Mouse (Mus musculus) embryonic fibroblast, embryonic 13.5 days (primary cell): Measurements from ENCODE around the gene Cd72.

Experiments
- CTCF ChIP-seq: IDR thresholded peaks from 2 replicates; pipeline ENCODE4 v1.5.1; 2011; ENCODE audit warnings: mild to moderate bottlenecking, control low read depth, low read length, moderate library complexity, borderline replicate concordance; ENCODE audit not compliant: insufficient read depth
- POLR2A ChIP-seq: IDR thresholded peaks from 2 replicates; pipeline ENCODE4 v1.6.1; 2011; ENCODE audit warnings: low read depth, mild to moderate bottlenecking, control low read depth, low read length, moderate library complexity

DNA sequence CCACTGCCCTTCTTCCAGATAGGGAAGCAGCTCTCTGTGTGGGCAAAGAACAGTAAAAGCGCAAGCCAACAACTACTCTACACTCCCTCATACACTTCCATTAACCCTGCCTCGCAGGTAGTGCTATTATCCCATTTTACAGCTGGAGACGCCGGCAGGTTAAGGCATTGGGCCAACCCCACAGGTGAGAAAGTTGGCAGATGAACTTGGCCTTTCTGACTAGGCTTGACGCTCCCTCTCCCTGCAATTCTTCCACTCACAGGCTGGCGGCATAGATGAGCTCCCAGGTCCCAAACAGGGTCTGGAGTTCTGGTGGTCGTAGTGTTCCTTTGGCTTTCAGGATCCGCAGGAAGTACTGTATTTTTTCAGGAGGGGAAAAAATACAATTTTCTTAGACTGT lies 44.6 kb upstream of the Cd72 start:
- no peak for TF ChIP-seq POLR2A
- peak; percentile 21; the same call in 1 of the 2 replicates for TF ChIP-seq CTCF
